Mouse (Mus musculus): Measurements from ENCODE around the gene Dot1l.

DNA sequence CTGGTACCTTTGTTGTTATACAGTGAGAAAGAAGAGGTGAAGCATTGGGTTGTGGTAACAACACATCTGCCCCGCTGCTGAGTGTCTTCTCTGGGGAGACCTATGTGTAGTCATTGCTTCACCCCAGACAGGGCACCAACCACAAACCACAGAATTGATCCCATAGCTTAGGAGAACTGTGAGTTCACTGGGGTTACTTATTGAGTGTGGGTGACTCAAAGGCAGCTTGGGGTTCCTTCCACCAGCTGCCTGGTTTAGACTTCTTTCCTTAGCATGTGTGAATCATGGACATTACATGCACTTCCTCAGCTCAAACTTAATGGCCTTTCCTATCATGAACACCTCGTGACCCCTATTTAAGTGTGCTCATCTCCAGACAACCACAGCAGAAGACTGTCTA is 8.5 kb downstream of the Dot1l start:
- TF ChIP-seq GATA1 (IDR thresholded peaks at IDR 0.05; ENCODE audit: low read length): no peak
- no peak for TF ChIP-seq TAL1 (IDR thresholded peaks at IDR 0.05; ENCODE audit: low read length)
